Mouse (Mus musculus): ENCODE measurements around the gene Tgif1.

DNA sequence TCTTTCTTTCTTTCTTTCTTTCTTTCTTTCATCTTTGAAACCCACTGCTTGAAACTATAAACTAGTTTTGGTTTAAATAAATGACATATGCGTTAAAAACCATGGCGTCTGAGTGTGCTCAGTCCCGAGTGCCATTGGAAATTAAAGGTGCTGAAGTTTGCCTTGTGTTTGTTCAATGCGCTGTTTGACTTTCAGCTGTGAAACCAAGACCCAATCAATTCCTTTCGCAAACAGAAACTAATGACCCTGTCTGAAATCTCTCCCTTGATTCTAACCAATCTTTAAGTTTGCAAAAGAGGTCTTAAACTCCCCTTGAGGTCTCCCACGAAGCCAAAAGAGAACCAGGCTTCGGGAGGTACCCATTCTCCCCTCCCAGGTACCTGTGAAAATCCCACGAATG is 30.3 kb downstream of the Tgif1 start:
- TF ChIP-seq CTCF (IDR thresholded peaks at IDR 0.05; ENCODE audit: borderline replicate concordance, insufficient read depth, low read length) = no peak
- TF ChIP-seq POLR2A (IDR thresholded peaks at IDR 0.05; ENCODE audit: low read depth, low read length) = no peak
